Mouse (Mus musculus): Measurements from ENCODE around the gene Camkmt.

Gene Camkmt

GRCm38 (mm10) chr17:85177231-85177630 is 86.9 kb downstream of the Camkmt start:
- no peak for DNase-seq

GRCm38 (mm10) chr17:85180471-85181060 is 90.2 kb downstream of the Camkmt start:
- no peak for DNase-seq

- peak; percentile 82 to 86 for DNase-seq
Observed at GRCm38 (mm10) chr17:85189227-85190127, 99.1 kb downstream of the Camkmt start.

- DNase-seq, result no peak
Observed at GRCm38 (mm10) chr17:85190128-85190435, 99.7 kb downstream of the Camkmt start.

GRCm38 (mm10) chr17:85193294-85193693 is 102.9 kb downstream of the Camkmt start:
- DNase-seq, result no peak

- no peak for DNase-seq
Observed at GRCm38 (mm10) chr17:85198781-85199180, 108.4 kb downstream of the Camkmt start.

GRCm38 (mm10) chr17:85199321-85199720 is 109.0 kb downstream of the Camkmt start:
- no peak for DNase-seq

- DNase-seq, result no peak
Observed at GRCm38 (mm10) chr17:85218054-85218453, 127.7 kb downstream of the Camkmt start.

- no peak for DNase-seq
Observed at GRCm38 (mm10) chr17:85242109-85242508, 151.8 kb downstream of the Camkmt start.

GRCm38 (mm10) chr17:85248962-85249361 is 158.6 kb downstream of the Camkmt start:
- no peak for DNase-seq

GRCm38 (mm10) chr17:85249744-85250143 is 159.4 kb downstream of the Camkmt start:
- DNase-seq, result no peak

GRCm38 (mm10) chr17:85256930-85257329 is 166.6 kb downstream of the Camkmt start:
- no peak for DNase-seq

GRCm38 (mm10) chr17:85257348-85257747 is 167.0 kb downstream of the Camkmt start:
- DNase-seq, result no peak

- no peak for DNase-seq
Observed at GRCm38 (mm10) chr17:85258703-85259341, 168.5 kb downstream of the Camkmt start.

- no peak for DNase-seq
Observed at GRCm38 (mm10) chr17:85266831-85267422, 176.6 kb downstream of the Camkmt start.

GRCm38 (mm10) chr17:85271466-85272175 is 181.3 kb downstream of the Camkmt start:
- no peak for DNase-seq

GRCm38 (mm10) chr17:85279720-85280119 is 189.4 kb downstream of the Camkmt start:
- no peak for DNase-seq

GRCm38 (mm10) chr17:85282447-85282846 is 192.1 kb downstream of the Camkmt start:
- no peak for DNase-seq

- no peak for DNase-seq
Observed at GRCm38 (mm10) chr17:85291154-85291553, 200.8 kb downstream of the Camkmt start.

- DNase-seq, result no peak
Observed at GRCm38 (mm10) chr17:85291601-85292000, 201.2 kb downstream of the Camkmt start.

GRCm38 (mm10) chr17:85292276-85292675 is 201.9 kb downstream of the Camkmt start:
- no peak for DNase-seq

- no peak for DNase-seq
Observed at GRCm38 (mm10) chr17:85303686-85304085, 213.3 kb downstream of the Camkmt start.

- no peak for DNase-seq
Observed at GRCm38 (mm10) chr17:85308566-85308965, 218.2 kb downstream of the Camkmt start.
